Mouse (Mus musculus): ENCODE measurements around the gene Slc25a22. TPM values are rescaled to one million over a fixed set of nuclear protein-coding genes. Genes with fewer than 3 reads are reported as not detected.

The Slc25a22 gene
- polyA plus RNA-seq, 1 experiment from 2014 or later, result 109 TPM

DNA sequence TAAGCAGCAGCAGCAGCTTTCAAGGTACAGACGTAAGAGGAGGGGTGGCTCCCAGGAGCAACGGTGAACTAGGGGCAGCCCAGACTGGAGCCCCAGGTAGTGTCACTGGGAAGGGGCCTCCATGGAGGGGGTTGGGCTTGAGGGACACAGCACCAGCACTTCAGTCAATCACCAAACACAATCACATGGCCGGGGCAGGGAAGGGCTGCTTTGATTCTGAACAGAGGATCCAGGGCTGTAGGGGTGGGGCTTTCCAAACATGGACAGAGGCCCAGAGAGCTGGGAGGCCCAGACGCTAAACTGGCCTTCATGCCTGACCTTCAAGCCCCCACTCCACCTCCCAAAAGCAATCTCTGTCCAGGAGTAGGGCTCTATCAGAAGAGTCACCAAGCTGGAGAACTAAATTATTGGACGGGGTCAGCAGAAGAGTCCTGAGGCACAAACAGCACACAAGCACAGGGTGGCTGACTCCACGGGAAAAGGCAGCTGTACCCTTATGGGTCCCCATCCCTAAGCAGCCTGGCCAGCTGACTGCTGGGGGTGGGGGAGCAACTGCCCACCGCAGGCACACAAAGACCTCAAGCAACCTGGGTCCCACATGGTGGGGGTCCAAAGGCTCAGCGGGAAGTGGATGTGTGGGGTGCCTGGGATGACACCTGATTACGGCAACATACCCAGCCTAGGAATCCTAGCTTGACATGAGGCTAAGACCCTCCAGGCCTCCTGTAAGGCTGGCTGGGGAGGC lies 7.7 kb downstream of the Slc25a22 start:
- Histone ChIP-seq H3K9me3 (no peaks in the 10 kb centered on the region), H3K36me3 (replicated peaks) (peaks cover 15% of the 10 kb centered on the region), H3K9ac (no peak overlapping the region), H3K4me3 (peak overlapping the region; percentile 59), H3K4me1 (peaks cover 49% of the 10 kb centered on the region), H3K27me3 (replicated peaks) (no peaks in the 10 kb centered on the region), H3K4me2 (peak overlapping the region; percentile 82), H3K27ac (peak overlapping the region; percentile 81)
- WGBS, result 63% methylated on average over 9 of the region's 9 CpGs
- ATAC-seq (replicated peaks), result 0 out of 2 replicates have a peak, but pooled peaks have one; percentile 26

DNA sequence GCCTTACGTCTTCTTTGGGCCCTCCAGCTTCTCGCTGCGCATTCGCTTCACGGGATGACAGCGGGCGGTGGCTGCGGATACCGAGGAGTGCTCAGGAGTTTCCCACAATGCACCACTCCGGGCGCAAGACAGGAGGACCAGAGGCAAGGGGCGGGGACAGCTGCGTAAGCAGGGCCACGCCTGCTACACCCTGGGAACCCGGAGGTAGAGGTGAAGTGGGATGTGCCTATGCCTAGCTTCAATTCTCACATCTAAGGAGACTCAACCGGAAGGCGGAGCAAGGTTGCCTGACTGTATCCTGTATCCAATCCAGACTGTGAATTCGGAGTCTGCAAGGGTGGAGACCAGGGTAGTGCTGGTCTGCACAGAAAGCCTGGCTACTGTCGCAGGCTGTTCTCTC lies 8.4 kb downstream of the Slc25a22 start, which contains the start of gene Cend1:
TSS of gene Cend1 (minus strand) at position 182 of the 400 bp plus-strand sequence.
- 3% methylated on average over 19 of the region's 19 CpGs for WGBS
- H3K9me3 ChIP-seq, result no peaks in the 10 kb centered on the region
- H3K4me1 ChIP-seq, result peaks cover 43% of the 10 kb centered on the region
- no peaks in the 10 kb centered on the region for H3K27me3 ChIP-seq (replicated peaks)
- peak within 1 kb of the TSS; percentile 59 for H3K4me3 ChIP-seq
- peak within 1 kb of the TSS; percentile 81 for H3K27ac ChIP-seq
- peak; percentile 85 for ATAC-seq (replicated peaks)
- peak within 1 kb of the TSS; percentile 81 for H3K9ac ChIP-seq
- peak within 1 kb of the TSS; percentile 82 for H3K4me2 ChIP-seq
- H3K36me3 ChIP-seq (replicated peaks), result peaks cover 15% of the 10 kb centered on the region

DNA sequence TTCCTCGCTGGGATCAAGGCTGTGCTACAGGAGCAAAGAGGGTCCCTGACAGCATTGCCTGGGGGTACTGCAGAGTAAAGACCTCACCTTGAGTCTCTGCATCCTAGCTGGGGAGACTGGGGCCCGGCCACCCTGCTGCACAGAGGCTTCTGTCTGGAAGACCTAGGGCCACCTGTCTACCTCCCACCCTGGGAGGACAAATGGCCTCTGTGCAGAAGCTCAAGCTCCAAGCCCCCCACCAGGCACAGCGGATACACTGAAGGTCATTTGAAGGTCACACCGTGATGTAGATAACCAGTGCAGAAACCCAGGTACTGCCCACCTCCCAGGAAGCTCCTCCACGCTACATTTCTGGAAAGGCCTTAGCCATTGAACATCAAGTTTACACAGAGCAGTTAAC lies 9.0 kb downstream of the Slc25a22 start:
- peak overlapping the region; percentile 59 for H3K4me3 ChIP-seq
- no peaks in the 10 kb centered on the region for H3K9me3 ChIP-seq
- H3K4me2 ChIP-seq, result peak overlapping the region; percentile 82
- no peak for ATAC-seq (replicated peaks)
- H3K9ac ChIP-seq, result peak overlapping the region; percentile 81
- H3K4me1 ChIP-seq, result peaks cover 38% of the 10 kb centered on the region
- 53% methylated on average over 5 of the region's 5 CpGs for WGBS
- H3K27me3 ChIP-seq (replicated peaks), result no peaks in the 10 kb centered on the region
- H3K27ac ChIP-seq, result peak overlapping the region; percentile 81
- peaks cover 15% of the 10 kb centered on the region for H3K36me3 ChIP-seq (replicated peaks)

DNA sequence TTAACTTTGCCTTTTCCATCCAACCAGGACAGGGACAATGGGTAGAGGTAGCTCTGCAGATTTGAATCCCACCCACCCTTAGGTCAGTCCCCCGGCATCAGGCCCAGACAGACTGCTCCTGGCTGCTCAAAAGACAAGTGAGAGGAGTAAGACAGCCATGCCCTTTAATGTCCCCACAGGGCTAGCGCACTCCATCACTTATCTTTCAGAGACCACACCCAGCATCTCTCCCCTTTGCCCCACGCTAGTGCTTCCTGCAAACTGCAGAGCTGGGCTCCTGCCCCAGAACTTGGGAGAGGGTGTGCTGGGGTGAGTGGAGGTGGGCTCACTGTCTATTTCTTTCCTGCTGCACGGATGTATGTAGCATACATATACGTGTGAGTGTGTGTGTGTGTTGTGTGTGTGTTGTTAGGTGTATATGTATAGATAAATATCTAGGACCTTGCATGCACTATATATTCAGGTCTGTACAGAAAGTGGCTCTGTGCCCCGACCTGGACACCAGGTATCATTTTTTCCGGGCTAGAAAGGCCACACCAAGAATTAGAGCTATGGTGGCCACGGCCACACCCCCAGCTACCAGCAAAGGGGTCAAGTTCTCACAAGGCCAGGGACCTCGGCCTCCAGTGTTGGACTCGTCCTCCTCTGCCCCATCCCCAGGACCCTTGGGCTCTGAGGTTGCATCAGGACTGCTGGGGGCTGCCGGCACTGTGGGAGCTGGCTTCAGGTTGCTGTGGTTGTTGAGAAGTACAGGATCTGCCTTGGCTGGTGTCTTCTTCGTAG lies 10.6 kb downstream of the Slc25a22 start:
- H3K36me3 ChIP-seq (replicated peaks), result peaks cover 10% of the 10 kb centered on the region; the same call in 1 of the 2 replicates
- H3K9me3 ChIP-seq, result no peaks in the 10 kb centered on the region
- H3K4me3 ChIP-seq, result no peak overlapping the region
- H3K27ac ChIP-seq, result no peak overlapping the region
- H3K27me3 ChIP-seq (replicated peaks), result no peaks in the 10 kb centered on the region
- no peak for ATAC-seq (replicated peaks)
- no peak overlapping the region for H3K4me2 ChIP-seq
- peaks cover 27% of the 10 kb centered on the region for H3K4me1 ChIP-seq
- WGBS, result 84% methylated on average over 12 of the region's 12 CpGs
- H3K9ac ChIP-seq, result no peak overlapping the region

DNA sequence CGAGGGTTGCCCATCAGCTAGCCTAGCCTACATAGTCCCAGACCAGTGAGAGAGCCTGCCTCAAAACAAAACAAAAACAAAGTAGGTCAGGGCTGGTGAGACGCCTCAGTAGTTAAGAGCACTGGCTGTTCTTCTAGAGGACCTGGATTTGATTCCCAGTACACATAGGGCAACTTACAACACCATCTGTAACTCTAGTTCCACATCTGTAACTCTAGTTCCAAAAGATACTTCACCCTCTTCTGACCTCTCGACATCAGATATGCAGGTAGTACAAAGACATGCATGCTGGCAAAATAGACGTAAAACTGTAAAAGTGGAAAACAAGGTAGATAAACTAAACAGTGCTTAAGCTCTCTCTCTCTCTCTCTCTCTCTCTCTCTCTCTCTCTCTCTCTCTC lies 13.9 kb downstream of the Slc25a22 start:
- Histone ChIP-seq H3K9me3 (no peaks in the 10 kb centered on the region), H3K4me2 (no peak overlapping the region), H3K4me3 (no peak overlapping the region), H3K27me3 (replicated peaks) (no peaks in the 10 kb centered on the region), H3K36me3 (replicated peaks) (no peaks in the 10 kb centered on the region; the same call in 1 of the 2 replicates), H3K27ac (no peak overlapping the region), H3K4me1 (peaks cover 11% of the 10 kb centered on the region), H3K9ac (no peak overlapping the region)
- ATAC-seq (replicated peaks), result no peak
- WGBS, result 76% methylated on average over 4 of the region's 4 CpGs

DNA sequence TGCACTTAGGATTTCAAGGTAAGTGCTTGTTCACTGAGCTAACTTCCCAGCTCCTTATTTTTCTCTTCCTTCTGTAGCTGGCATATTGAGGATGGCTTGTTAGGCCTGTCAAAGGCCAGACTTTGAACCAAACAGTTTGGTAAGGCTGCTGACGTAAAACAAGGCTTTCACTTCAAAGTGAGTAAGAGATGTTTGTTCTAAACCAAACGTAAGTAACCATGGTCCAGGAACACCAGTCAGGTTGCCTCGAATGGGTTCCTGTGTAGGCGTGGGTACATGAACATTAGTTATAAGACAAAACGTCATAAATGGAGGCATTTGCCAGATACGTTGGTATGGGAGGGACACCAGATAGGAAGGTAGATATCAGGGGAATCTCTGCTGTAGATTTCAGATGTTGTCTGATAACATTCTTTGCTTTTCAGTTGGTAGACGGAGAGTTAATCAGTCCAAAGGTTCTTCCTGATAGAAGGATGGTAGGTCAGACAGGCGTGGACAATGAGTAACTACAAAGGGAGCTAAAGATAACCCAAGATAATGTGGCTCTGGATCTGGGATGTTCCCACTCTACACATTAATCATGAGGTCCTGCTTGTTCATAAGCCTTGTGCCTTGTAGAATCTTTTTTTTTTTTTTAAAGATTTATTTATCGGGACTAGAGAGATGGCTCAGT lies 17.5 kb downstream of the Slc25a22 start:
- Histone ChIP-seq H3K9me3 (no peaks in the 10 kb centered on the region), H3K4me2 (no peak overlapping the region), H3K4me1 (no peaks in the 10 kb centered on the region), H3K36me3 (replicated peaks) (no peaks in the 10 kb centered on the region), H3K4me3 (no peak overlapping the region), H3K9ac (no peak overlapping the region), H3K27me3 (replicated peaks) (no peaks in the 10 kb centered on the region), H3K27ac (no peak overlapping the region)
- 86% methylated on average over 9 of the region's 9 CpGs for WGBS
- ATAC-seq (replicated peaks), result no peak

DNA sequence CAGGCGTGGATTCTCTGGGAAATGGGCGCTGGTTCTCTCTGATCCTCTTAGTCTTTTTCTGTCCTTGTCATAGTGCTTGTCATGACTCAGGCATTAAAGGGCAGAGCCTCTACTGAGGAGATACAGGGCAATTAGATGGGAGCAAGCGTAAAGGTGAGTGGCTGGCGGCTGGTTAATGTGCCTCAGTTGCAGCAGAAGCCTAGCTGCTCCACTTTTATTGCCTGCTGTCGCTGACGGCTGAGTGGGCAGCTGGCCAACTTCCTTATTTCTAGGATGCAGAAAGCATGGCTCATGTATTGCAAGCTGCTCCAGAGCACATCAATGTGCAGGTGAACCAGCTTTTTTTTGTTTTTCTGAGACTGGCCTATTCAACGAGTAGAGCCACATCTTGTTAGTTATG lies 18.7 kb downstream of the Slc25a22 start:
- Histone ChIP-seq H3K4me2 (no peak overlapping the region), H3K9ac (no peak overlapping the region), H3K9me3 (no peaks in the 10 kb centered on the region), H3K27ac (no peak overlapping the region), H3K36me3 (replicated peaks) (no peaks in the 10 kb centered on the region), H3K27me3 (replicated peaks) (no peaks in the 10 kb centered on the region), H3K4me1 (peaks cover 6% of the 10 kb centered on the region), H3K4me3 (no peak overlapping the region)
- 74% methylated on average over 7 of the region's 7 CpGs for WGBS
- no peak for ATAC-seq (replicated peaks)

DNA sequence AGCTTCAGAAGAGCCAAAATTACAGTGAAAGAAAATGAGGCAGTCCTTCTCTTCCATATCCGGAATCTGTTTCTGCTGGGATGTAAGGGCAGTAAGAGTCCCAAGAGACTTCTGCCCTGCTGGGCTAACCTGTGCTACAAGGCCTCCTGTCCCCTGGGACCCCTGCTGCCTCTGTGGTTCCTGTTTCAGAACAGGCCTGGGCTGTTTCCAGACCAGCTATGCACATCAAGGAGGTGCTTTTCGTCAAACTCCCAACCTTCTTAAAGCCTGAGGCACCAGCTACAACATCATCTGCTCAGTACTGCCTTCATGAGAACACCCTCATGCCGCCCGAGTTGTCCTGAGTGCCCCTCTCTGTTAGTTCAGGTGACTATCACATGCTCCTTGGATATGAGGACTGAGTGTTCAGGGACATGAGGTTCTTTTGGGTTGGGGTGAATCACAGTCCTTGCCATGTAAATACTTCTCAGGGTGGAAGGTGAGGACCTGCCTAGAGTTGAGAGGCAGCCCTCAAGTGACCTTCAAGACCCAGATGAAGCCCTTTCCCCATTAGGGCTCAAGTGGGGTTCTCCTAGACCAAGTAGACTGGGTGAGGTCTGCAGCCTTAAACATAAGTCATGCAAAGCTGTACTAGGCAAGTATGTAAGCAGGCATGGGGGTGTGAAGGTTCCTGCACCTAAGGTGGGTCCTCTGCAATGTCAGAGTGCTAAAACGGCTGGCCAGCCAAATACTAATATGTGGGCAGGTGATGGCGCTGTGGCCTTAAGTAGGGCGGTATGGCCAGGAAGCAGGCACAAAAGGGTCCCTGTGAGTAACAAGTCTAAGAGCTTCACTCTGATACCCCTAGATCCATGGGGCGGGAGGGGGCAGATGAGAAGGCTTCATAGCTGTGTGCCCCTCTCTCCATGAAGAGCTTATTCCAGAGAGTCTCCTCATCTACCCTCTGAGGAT lies 19.7 kb downstream of the Slc25a22 start:
- WGBS, result 76% methylated on average over 8 of the region's 8 CpGs
- no peak for ATAC-seq (replicated peaks)

DNA sequence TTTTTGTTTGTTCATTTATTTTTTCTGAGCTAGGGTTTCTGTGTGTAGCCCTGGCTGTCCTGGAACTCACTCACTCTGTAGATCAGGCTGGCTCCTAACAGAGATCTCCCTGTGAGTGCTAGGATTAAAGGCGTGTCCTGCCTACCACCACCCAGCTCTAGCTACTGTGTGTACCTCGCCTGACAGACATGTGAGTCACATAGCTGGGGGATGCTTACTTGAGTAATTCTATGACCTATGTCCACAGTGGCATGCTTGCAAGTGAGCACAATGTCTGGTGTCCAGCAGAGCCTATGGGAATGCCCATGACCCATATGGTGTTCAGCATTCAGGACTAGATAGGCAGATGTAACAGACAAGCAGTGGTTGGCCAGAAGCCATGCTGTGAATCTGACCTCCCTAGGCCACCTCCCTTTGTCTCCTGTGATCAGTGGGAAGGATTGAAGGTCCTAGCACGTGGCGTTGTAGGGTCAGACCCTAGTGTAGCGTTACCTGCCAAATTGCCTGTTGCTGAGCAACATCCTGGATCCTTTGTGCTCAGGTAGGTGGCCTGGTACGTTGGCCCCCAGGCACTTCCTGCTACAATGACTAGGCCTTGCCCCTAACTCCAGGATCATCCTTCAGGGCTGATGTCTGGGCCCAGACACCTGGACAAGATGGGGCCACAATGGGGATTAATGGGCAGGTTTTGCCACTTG lies 21.4 kb downstream of the Slc25a22 start:
- peaks cover 14% of the 10 kb centered on the region for H3K4me1 ChIP-seq
- 77% methylated on average over 6 of the region's 6 CpGs for WGBS
- no peak overlapping the region for H3K4me2 ChIP-seq
- no peak overlapping the region for H3K9ac ChIP-seq
- no peak for ATAC-seq (replicated peaks)
- no peaks in the 10 kb centered on the region for H3K36me3 ChIP-seq (replicated peaks)
- no peaks in the 10 kb centered on the region for H3K27me3 ChIP-seq (replicated peaks)
- H3K4me3 ChIP-seq, result no peak overlapping the region
- H3K27ac ChIP-seq, result no peak overlapping the region
- no peaks in the 10 kb centered on the region for H3K9me3 ChIP-seq

More for the DNA sequence above, 19.7 kb downstream of the Slc25a22 start:
- Histone ChIP-seq H3K9me3 (no peaks in the 10 kb centered on the region), H3K4me1 (peaks cover 10% of the 10 kb centered on the region), H3K27ac (no peak overlapping the region), H3K36me3 (replicated peaks) (no peaks in the 10 kb centered on the region), H3K9ac (no peak overlapping the region), H3K4me2 (no peak overlapping the region), H3K4me3 (no peak overlapping the region), H3K27me3 (replicated peaks) (no peaks in the 10 kb centered on the region)

DNA sequence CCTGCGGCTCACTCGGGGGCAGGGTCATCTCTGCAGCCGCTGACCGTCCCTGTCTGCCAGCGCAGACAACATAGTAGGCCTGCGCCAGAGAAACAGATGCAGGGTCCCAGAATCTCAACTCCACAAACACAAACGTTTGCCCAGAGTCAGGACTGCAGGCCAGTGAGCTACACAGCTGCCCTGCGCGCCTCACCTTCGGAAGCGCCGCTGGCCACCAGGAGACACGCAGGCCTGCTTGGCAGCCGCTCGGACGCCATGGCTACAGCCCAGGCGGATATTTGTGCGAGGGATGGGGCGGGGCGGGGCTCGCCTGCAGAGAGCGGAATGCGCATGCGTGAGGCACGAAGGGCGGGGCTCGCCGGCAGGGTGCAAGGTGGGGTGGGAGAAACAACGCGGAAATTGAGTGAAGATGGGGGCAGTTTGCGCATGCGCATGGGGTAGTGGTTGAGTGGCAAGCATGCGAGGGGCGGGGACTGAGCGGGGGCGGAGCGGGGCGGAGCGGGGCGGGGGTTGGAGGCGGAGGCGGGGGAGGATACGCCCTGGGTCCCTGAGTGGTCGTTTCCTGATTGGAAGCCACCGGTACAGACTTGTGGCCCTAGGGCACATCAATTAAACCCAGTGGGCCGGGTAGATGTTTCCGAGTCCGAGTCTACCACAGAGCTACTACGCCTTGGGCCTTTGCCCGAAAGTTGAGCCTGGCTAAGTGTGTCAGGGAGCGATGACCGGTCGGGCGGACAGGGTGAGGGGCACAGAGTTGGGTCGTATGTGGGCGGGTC lies 23.7 kb downstream of the Slc25a22 start, which contains the start of gene Gatd1:
TSS of gene Gatd1 (minus strand) at position 328 of the 776 bp plus-strand sequence.
- H3K4me1 ChIP-seq, result peaks cover 19% of the 10 kb centered on the region
- peak within 1 kb of the TSS; percentile 76 for H3K4me3 ChIP-seq
- H3K27me3 ChIP-seq (replicated peaks), result no peaks in the 10 kb centered on the region
- H3K36me3 ChIP-seq (replicated peaks), result no peaks in the 10 kb centered on the region
- peak within 1 kb of the TSS; percentile 90 for H3K9ac ChIP-seq
- no peaks in the 10 kb centered on the region for H3K9me3 ChIP-seq
- H3K27ac ChIP-seq, result peak within 1 kb of the TSS; percentile 90
- under 1% methylated on average over 55 of the region's 56 CpGs for WGBS
- ATAC-seq (replicated peaks), result peak; percentile 84
- peak within 1 kb of the TSS; percentile 89 for H3K4me2 ChIP-seq
